Mouse (Mus musculus): Measurements from ENCODE around the gene Astn1. TPM values are rescaled to one million over a fixed set of nuclear protein-coding genes. Genes with fewer than 3 reads are reported as not detected.
A peak's percentile ranks its signal among the peaks of the same experiment; 100 is the strongest.

Gene Astn1
- polyA plus RNA-seq, 1 experiment from 2014 or later, result 4.2 TPM

- WGBS, result 81% methylated on average over 4 of the region's 4 CpGs
- Histone ChIP-seq H3K4me1 (replicated peaks) (no peaks in the 10 kb centered on the region), H3K27me3 (no peaks in the 10 kb centered on the region), H3K4me2 (no peak overlapping the region), H3K4me3 (replicated peaks) (no peak overlapping the region), H3K36me3 (no peaks in the 10 kb centered on the region), H3K27ac (no peak overlapping the region), H3K9ac (replicated peaks) (no peak overlapping the region), H3K9me3 (no peaks in the 10 kb centered on the region)
- ATAC-seq (ENCODE audit: insufficient number of reproducible peaks, insufficient read depth, low FRiP score, low TSS enrichment, low read depth), result no peak
Measured at GRCm38 (mm10) chr1:158632935-158633334, 270.9 kb downstream of the Astn1 start.

- no peak overlapping the region for H3K9ac ChIP-seq (replicated peaks)
- H3K4me3 ChIP-seq (replicated peaks), result no peak overlapping the region
- H3K36me3 ChIP-seq, result no peaks in the 10 kb centered on the region
- no peak for ATAC-seq (ENCODE audit: insufficient number of reproducible peaks, insufficient read depth, low FRiP score, low TSS enrichment, low read depth)
- H3K27ac ChIP-seq, result no peak overlapping the region
- H3K9me3 ChIP-seq, result no peaks in the 10 kb centered on the region
- no peaks in the 10 kb centered on the region for H3K4me1 ChIP-seq (replicated peaks)
- no peaks in the 10 kb centered on the region for H3K27me3 ChIP-seq
- 61% methylated on average over 2 of the region's 2 CpGs for WGBS
- H3K4me2 ChIP-seq, result no peak overlapping the region
Measured at GRCm38 (mm10) chr1:158633441-158633840, 271.4 kb downstream of the Astn1 start.

GRCm38 (mm10) chr1:158641306-158641705, 279.2 kb downstream of the Astn1 start:
- 90% methylated on average over 2 of the region's 2 CpGs for WGBS
- H3K27me3 ChIP-seq, result no peaks in the 10 kb centered on the region

GRCm38 (mm10) chr1:158642247-158642646, 280.2 kb downstream of the Astn1 start:
- H3K9ac ChIP-seq (replicated peaks), result no peak overlapping the region
- H3K27ac ChIP-seq, result no peak overlapping the region
- no peak for ATAC-seq (ENCODE audit: insufficient number of reproducible peaks, insufficient read depth, low FRiP score, low TSS enrichment, low read depth)
- no peak overlapping the region for H3K4me2 ChIP-seq
- H3K4me1 ChIP-seq (replicated peaks), result no peaks in the 10 kb centered on the region
- H3K27me3 ChIP-seq, result no peaks in the 10 kb centered on the region
- no peak overlapping the region for H3K4me3 ChIP-seq (replicated peaks)
- H3K9me3 ChIP-seq, result no peaks in the 10 kb centered on the region
- H3K36me3 ChIP-seq, result no peaks in the 10 kb centered on the region

More at GRCm38 (mm10) chr1:158641306-158641705, 279.2 kb downstream of the Astn1 start:
- Histone ChIP-seq H3K4me2 (no peak overlapping the region), H3K9ac (replicated peaks) (no peak overlapping the region), H3K27ac (no peak overlapping the region), H3K36me3 (no peaks in the 10 kb centered on the region), H3K4me1 (replicated peaks) (no peaks in the 10 kb centered on the region), H3K9me3 (no peaks in the 10 kb centered on the region), H3K4me3 (replicated peaks) (no peak overlapping the region)
- no peak for ATAC-seq (ENCODE audit: insufficient number of reproducible peaks, insufficient read depth, low FRiP score, low TSS enrichment, low read depth)

- Histone ChIP-seq H3K27me3 (no peaks in the 10 kb centered on the region), H3K4me1 (replicated peaks) (peaks cover 4% of the 10 kb centered on the region; the same call in 1 of the 2 replicates), H3K36me3 (no peaks in the 10 kb centered on the region), H3K27ac (no peak overlapping the region), H3K9me3 (no peaks in the 10 kb centered on the region), H3K4me3 (replicated peaks) (no peak overlapping the region), H3K4me2 (no peak overlapping the region), H3K9ac (replicated peaks) (no peak overlapping the region)
- 78% methylated on average over 2 of the region's 2 CpGs for WGBS
- ATAC-seq (ENCODE audit: insufficient number of reproducible peaks, insufficient read depth, low FRiP score, low TSS enrichment, low read depth), result no peak
Measured at GRCm38 (mm10) chr1:158652799-158653198, 290.7 kb downstream of the Astn1 start.

- H3K4me2 ChIP-seq, result no peak overlapping the region
- 18% methylated on average over 4 of the region's 4 CpGs for WGBS
- H3K4me1 ChIP-seq (replicated peaks), result peaks cover 4% of the 10 kb centered on the region; the same call in 1 of the 2 replicates
- no peak overlapping the region for H3K9ac ChIP-seq (replicated peaks)
- H3K9me3 ChIP-seq, result no peaks in the 10 kb centered on the region
- ATAC-seq (ENCODE audit: insufficient number of reproducible peaks, insufficient read depth, low FRiP score, low TSS enrichment, low read depth), result peak; percentile 61; the same call in 1 of the 2 replicates
- no peak overlapping the region for H3K4me3 ChIP-seq (replicated peaks)
- H3K36me3 ChIP-seq, result no peaks in the 10 kb centered on the region
- no peak overlapping the region for H3K27ac ChIP-seq
- no peaks in the 10 kb centered on the region for H3K27me3 ChIP-seq
Measured at GRCm38 (mm10) chr1:158653808-158654520, 291.9 kb downstream of the Astn1 start.

GRCm38 (mm10) chr1:158654571-158655205, 292.6 kb downstream of the Astn1 start:
- no peaks in the 10 kb centered on the region for H3K9me3 ChIP-seq
- H3K36me3 ChIP-seq, result no peaks in the 10 kb centered on the region
- H3K4me3 ChIP-seq (replicated peaks), result no peak overlapping the region
- H3K27me3 ChIP-seq, result no peaks in the 10 kb centered on the region
- H3K4me1 ChIP-seq (replicated peaks), result peaks cover 4% of the 10 kb centered on the region; the same call in 1 of the 2 replicates
- ATAC-seq (ENCODE audit: insufficient number of reproducible peaks, insufficient read depth, low FRiP score, low TSS enrichment, low read depth), result peak; percentile 85; the same call in 1 of the 2 replicates
- WGBS, result 39% methylated on average over 3 of the region's 3 CpGs
- H3K4me2 ChIP-seq, result no peak overlapping the region
- no peak overlapping the region for H3K9ac ChIP-seq (replicated peaks)
- H3K27ac ChIP-seq, result no peak overlapping the region

GRCm38 (mm10) chr1:158656986-158657385, 294.9 kb downstream of the Astn1 start:
- Histone ChIP-seq H3K9me3 (no peaks in the 10 kb centered on the region), H3K4me2 (no peak overlapping the region), H3K27me3 (no peaks in the 10 kb centered on the region), H3K9ac (replicated peaks) (no peak overlapping the region), H3K36me3 (no peaks in the 10 kb centered on the region), H3K27ac (no peak overlapping the region), H3K4me3 (replicated peaks) (no peak overlapping the region), H3K4me1 (replicated peaks) (peaks cover 4% of the 10 kb centered on the region; the same call in 1 of the 2 replicates)
- ATAC-seq (ENCODE audit: insufficient number of reproducible peaks, insufficient read depth, low FRiP score, low TSS enrichment, low read depth), result no peak
- WGBS, result 88% methylated on average over 6 of the region's 6 CpGs

GRCm38 (mm10) chr1:158666001-158666400, 303.9 kb downstream of the Astn1 start:
- Histone ChIP-seq H3K27me3 (no peaks in the 10 kb centered on the region; the same call in 1 of the 2 replicates), H3K9ac (replicated peaks) (no peak overlapping the region), H3K4me3 (replicated peaks) (no peak overlapping the region), H3K27ac (no peak overlapping the region), H3K9me3 (no peaks in the 10 kb centered on the region), H3K4me1 (replicated peaks) (no peaks in the 10 kb centered on the region), H3K36me3 (no peaks in the 10 kb centered on the region), H3K4me2 (no peak overlapping the region)
- no peak for ATAC-seq (ENCODE audit: insufficient number of reproducible peaks, insufficient read depth, low FRiP score, low TSS enrichment, low read depth)
- 57% methylated on average over 3 of the region's 3 CpGs for WGBS

GRCm38 (mm10) chr1:158669971-158670592, 308.0 kb downstream of the Astn1 start:
- WGBS, result 39% methylated on average over 3 of the region's 3 CpGs
- no peak overlapping the region for H3K27ac ChIP-seq
- H3K9me3 ChIP-seq, result no peaks in the 10 kb centered on the region
- H3K4me3 ChIP-seq (replicated peaks), result no peak overlapping the region
- H3K36me3 ChIP-seq, result no peaks in the 10 kb centered on the region
- H3K4me2 ChIP-seq, result no peak overlapping the region
- no peaks in the 10 kb centered on the region for H3K4me1 ChIP-seq (replicated peaks)
- 0 out of 2 replicates have a peak, but pooled peaks cover 3% of the 10 kb centered on the region for H3K27me3 ChIP-seq
- H3K9ac ChIP-seq (replicated peaks), result no peak overlapping the region
- ATAC-seq (ENCODE audit: insufficient number of reproducible peaks, insufficient read depth, low FRiP score, low TSS enrichment, low read depth), result no peak; the same call in 1 of the 2 replicates

- H3K9me3 ChIP-seq, result no peaks in the 10 kb centered on the region
- H3K27ac ChIP-seq, result no peak overlapping the region
- no peaks in the 10 kb centered on the region for H3K27me3 ChIP-seq
- no peak overlapping the region for H3K9ac ChIP-seq (replicated peaks)
- no peaks in the 10 kb centered on the region for H3K36me3 ChIP-seq
- no peak for ATAC-seq (ENCODE audit: insufficient number of reproducible peaks, insufficient read depth, low FRiP score, low TSS enrichment, low read depth)
- 48% methylated on average over 1 of the region's 1 CpGs for WGBS
- H3K4me1 ChIP-seq (replicated peaks), result no peaks in the 10 kb centered on the region
- no peak overlapping the region for H3K4me2 ChIP-seq
- H3K4me3 ChIP-seq (replicated peaks), result no peak overlapping the region
Measured at GRCm38 (mm10) chr1:158687726-158688125, 325.7 kb downstream of the Astn1 start.
